ENCODE assay signal across 8 mouse cellular contexts in the genomic region with DNA sequence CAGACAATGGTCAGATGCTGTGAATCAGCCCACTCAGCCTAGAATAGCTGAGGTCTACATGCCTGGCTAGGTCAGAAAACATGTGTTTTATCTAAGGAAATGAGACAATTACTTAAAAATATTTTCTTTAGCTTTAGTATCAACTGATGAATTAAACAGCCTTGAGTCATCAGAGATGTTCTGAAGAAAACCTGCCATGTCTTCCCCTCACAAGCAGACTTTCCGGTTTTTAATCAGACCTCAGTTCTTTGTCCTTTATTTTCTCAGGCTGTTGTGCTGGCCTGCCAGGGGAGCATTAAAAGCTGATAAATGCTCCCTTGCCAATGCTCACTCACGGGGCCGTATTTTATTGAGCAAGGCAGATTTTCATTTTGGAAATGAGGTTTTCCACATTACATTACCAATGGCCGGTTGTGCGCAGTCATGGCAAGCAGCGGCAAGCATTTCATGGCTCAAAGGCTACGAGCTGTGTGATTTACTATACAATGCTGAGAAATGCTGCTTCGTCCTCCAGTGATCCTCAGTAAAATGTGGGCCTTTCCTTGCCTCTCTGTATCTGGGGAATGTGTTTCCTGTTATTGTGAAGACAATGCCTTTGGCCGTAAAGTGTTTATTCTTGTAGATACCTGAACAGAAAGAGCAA.
DNase-seq lines count a peak whose midpoint lies in the region; ATAC-seq lines count a peak whose summit lies in the region.

No protein-coding gene starts in this region.

- H3K36me3 ChIP-seq in stomach, embryonic 15.5 days: peaks cover 4% of the 10 kb centered on the region; the same call in 1 of the 2 replicates

- 63% methylated on average over 9 of the region's 9 CpGs for WGBS in stomach, embryonic 15.5 days

- H3K27ac ChIP-seq in stomach, embryonic 15.5 days: peak overlapping the region; percentile 23; the same call in 1 of the 2 replicates

- H3K4me2 ChIP-seq in stomach, embryonic 15.5 days: no peak overlapping the region

- no peaks in the 10 kb centered on the region for H3K9me3 ChIP-seq in stomach, embryonic 15.5 days

- DNase-seq in embryo, embryonic 10.5 days (ENCODE audit: low spot score): peak; percentile 31
- no peak for DNase-seq in embryo, embryonic 10 days (ENCODE audit: low spot score)
- peak; percentile 14 for DNase-seq in lung, postnatal 10 days
- DNase-seq in lung, postnatal 25 days (ENCODE audit: low spot score): no peak
- DNase-seq in kidney, postnatal 4 days: peak; percentile 45 to 57
- no peak for DNase-seq in cerebellum, adult 9-11 months
- DNase-seq in left cerebral cortex, adult 11 months (ENCODE audit: low spot score): no peak

- ATAC-seq in stomach, embryonic 15.5 days (ENCODE audit: insufficient read depth, low FRiP score, low read depth): no peak

- H3K4me1 ChIP-seq in stomach, embryonic 15.5 days: no peaks in the 10 kb centered on the region

- no peak overlapping the region for H3K4me3 ChIP-seq in stomach, embryonic 15.5 days (replicated peaks)

- no peak overlapping the region for H3K9ac ChIP-seq in stomach, embryonic 15.5 days

- H3K27me3 ChIP-seq in stomach, embryonic 15.5 days (replicated peaks): no peaks in the 10 kb centered on the region

Comparison
In these comparisons a context has a peak if more than half of its experiments do, and no peak if none do; other contexts are left out.
1. DNase-seq: peak in embryo, embryonic 10.5 days (single experiment), lung, postnatal 10 days (single experiment) and kidney, postnatal 4 days (2 of 2); none in embryo, embryonic 10 days (single experiment), lung, postnatal 25 days (single experiment), cerebellum, adult 9-11 months (single experiment) and left cerebral cortex, adult 11 months (single experiment).